Mouse (Mus musculus): ENCODE results near the gene Pcsk5. TPM values are rescaled to one million over a fixed set of nuclear protein-coding genes. Genes with fewer than 3 reads are reported as not detected.
"Not testable (repeated sequence)": the region's sequence is repeated elsewhere in the genome, so short reads cannot be mapped to it uniquely, and the experiment has no call there.

The Pcsk5 gene
- polyA plus RNA-seq, 1 experiment from 2014 or later = 24.0 TPM

DNA sequence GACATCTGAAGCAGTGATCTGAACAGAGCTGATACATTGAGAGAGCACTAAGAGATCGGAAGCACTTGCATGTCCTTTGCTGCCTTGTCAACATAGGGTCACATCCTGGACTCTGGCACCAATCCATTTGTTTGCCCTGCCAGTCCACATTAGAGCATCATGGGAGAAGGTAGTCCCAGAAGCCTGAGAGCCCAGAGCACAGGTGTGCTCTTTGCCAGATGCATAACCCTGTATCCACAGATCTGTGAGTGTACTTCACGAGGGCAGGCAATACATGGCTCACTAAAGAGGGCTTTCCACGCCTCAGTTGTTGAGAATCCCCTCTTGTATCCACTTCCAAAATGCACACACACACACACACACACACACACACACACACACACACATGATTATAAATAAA lies 346.1 kb downstream of the Pcsk5 start:
- Histone ChIP-seq H3K9ac (ENCODE audit: low read length) (no peak overlapping the region), H3K4me1 (replicated peaks; ENCODE audit: control insufficient read depth, insufficient read depth, low read length) (peaks cover 6% of the 10 kb centered on the region; the same call in 1 of the 2 replicates), H3K36me3 (ENCODE audit: control insufficient read depth, insufficient read depth, low read length) (no peaks in the 10 kb centered on the region), H3K27me3 (ENCODE audit: control insufficient read depth, insufficient read depth, low read depth, low read length) (no peaks in the 10 kb centered on the region), H3K4me2 (ENCODE audit: low read depth, low read length) (no peak overlapping the region), H3K4me3 (ENCODE audit: low read length) (no peak overlapping the region), H3K9me3 (ENCODE audit: control insufficient read depth, low read length) (no peaks in the 10 kb centered on the region), H3K27ac (ENCODE audit: low read length) (no peak overlapping the region)
- 85% methylated on average over 3 of the region's 3 CpGs for WGBS
- ATAC-seq (ENCODE audit: low read depth) = no peak

DNA sequence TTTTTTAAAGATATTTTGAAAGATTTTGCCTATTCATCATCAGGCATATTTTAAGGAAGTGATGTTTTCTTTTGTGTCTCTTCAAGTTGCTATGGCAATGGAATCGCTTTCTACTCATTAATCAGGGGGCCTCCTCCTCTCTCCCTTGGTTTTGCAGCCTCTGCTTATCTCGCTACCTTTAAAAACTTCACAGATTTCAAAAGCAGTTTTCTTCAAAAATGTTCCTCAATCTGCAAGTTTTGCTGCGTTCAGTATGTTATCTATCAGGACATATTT lies 347.6 kb downstream of the Pcsk5 start:
- Histone ChIP-seq H3K9me3 (ENCODE audit: control insufficient read depth, low read length) (no peaks in the 10 kb centered on the region), H3K4me1 (replicated peaks; ENCODE audit: control insufficient read depth, insufficient read depth, low read length) (peaks cover 6% of the 10 kb centered on the region; the same call in 1 of the 2 replicates), H3K4me3 (ENCODE audit: low read length) (no peak overlapping the region), H3K4me2 (ENCODE audit: low read depth, low read length) (peak overlapping the region; percentile 37), H3K36me3 (ENCODE audit: control insufficient read depth, insufficient read depth, low read length) (no peaks in the 10 kb centered on the region), H3K9ac (ENCODE audit: low read length) (no peak overlapping the region), H3K27ac (ENCODE audit: low read length) (no peak overlapping the region), H3K27me3 (ENCODE audit: control insufficient read depth, insufficient read depth, low read depth, low read length) (no peaks in the 10 kb centered on the region)
- ATAC-seq (ENCODE audit: low read depth) = no peak; the same call in 1 of the 2 replicates
- 20% methylated on average over 3 of the region's 3 CpGs for WGBS

DNA sequence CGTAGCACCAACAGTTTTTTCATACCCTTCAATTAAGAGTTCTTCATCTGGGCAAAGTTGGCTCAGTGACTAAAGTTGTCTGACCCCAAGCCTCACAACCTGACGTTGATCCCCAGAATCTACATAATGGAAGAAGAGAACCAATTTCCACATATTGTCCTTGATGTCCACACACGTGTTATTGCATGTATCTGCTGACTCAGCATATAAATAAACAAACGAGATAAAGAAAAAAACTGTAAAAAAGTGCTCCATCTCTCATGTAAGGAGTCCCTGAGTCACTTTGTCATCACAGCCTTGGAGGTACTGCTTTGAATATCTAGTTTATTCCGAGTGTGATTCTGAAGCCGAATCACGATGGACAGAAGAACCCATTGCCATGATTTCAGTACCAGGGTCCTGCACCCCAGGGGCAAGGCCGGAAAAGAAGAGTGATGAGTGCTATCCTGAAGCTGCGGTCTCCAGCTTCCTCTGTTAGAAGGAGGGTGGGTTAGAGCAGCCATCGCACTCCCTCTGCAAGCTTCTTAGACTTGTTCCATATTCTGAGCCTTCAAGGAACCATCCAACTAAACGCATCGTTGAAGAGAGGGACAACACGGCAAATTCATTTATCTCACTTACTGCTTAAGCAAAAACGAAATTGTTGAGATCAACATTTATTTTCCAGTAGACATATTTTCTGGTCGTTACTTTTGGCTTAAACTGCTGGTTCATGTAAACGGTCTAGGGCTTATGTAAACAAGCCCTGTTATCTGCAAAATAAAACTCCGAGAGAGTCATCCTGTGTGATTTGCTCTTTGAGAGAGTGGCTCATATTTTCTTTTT lies 348.2 kb downstream of the Pcsk5 start:
- no peak overlapping the region for H3K4me3 ChIP-seq (ENCODE audit: low read length)
- ATAC-seq (ENCODE audit: low read depth) = peak; percentile 79
- H3K4me1 ChIP-seq (replicated peaks; ENCODE audit: control insufficient read depth, insufficient read depth, low read length) = peaks cover 6% of the 10 kb centered on the region; the same call in 1 of the 2 replicates
- H3K27ac ChIP-seq (ENCODE audit: low read length) = no peak overlapping the region
- H3K9me3 ChIP-seq (ENCODE audit: control insufficient read depth, low read length) = no peaks in the 10 kb centered on the region
- H3K4me2 ChIP-seq (ENCODE audit: low read depth, low read length) = peak overlapping the region; percentile 37
- 38% methylated on average over 17 of the region's 17 CpGs for WGBS
- no peaks in the 10 kb centered on the region for H3K27me3 ChIP-seq (ENCODE audit: control insufficient read depth, insufficient read depth, low read depth, low read length)
- H3K36me3 ChIP-seq (ENCODE audit: control insufficient read depth, insufficient read depth, low read length) = no peaks in the 10 kb centered on the region
- H3K9ac ChIP-seq (ENCODE audit: low read length) = no peak overlapping the region

DNA sequence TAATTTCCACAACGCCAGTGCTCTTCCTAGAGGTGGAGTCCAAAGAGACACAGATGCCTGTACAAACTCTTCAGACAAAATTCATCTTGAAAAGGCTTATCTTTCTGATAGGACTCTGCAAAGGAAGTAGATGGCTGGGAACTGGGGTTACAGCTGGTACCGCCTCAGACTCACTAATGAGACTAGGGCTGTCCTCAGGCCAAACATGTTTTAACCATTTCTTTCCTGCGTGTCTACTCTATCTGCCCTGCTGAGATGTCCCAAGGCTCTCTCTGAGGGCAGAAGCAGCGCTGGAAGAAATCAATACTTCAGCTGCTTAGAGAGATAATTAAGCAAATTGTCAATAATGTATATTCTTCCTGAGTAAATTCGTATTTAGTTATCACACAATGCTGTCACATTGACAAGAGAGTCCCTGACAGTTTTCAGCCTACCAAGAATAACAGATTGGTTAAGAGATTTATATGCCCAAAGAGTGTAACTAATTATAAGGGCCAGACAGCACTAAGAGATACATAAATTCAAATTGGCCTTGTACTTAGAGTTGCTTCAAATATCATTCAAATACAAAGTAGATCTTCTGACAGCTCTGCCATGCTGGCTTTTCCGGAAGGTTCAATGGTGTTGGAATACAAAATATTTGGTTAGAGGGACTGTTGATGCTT lies 355.2 kb downstream of the Pcsk5 start:
- WGBS = 54% methylated on average over 6 of the region's 6 CpGs
- no peak overlapping the region for H3K4me2 ChIP-seq (ENCODE audit: low read depth, low read length)
- H3K9me3 ChIP-seq (ENCODE audit: control insufficient read depth, low read length) = no peaks in the 10 kb centered on the region
- no peak overlapping the region for H3K9ac ChIP-seq (ENCODE audit: low read length)
- no peaks in the 10 kb centered on the region for H3K4me1 ChIP-seq (replicated peaks; ENCODE audit: control insufficient read depth, insufficient read depth, low read length)
- no peak for ATAC-seq (ENCODE audit: low read depth)
- H3K36me3 ChIP-seq (ENCODE audit: control insufficient read depth, insufficient read depth, low read length) = no peaks in the 10 kb centered on the region
- H3K4me3 ChIP-seq (ENCODE audit: low read length) = no peak overlapping the region
- H3K27me3 ChIP-seq (ENCODE audit: control insufficient read depth, insufficient read depth, low read depth, low read length) = no peaks in the 10 kb centered on the region
- H3K27ac ChIP-seq (ENCODE audit: low read length) = no peak overlapping the region

DNA sequence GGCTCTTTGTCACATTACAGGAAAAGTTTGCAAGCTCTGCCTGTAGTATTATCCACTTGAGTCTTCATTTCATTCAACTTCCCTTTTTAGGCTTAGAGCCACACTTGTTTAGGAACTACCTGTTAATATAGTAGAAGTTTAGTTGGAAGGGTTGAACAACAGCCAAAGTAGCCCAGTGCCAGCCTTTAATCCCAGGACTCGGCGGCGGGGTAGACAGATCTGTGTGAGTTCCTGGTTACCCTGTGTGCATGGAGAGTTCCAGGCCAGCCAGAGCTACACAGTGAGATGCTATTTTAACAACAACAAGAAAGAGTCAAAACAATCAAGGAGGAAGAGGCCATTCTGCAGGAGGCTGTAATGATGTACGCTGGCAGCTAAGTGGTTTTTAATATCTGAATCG lies 358.0 kb downstream of the Pcsk5 start:
- no peak overlapping the region for H3K9ac ChIP-seq (ENCODE audit: low read length)
- WGBS = 90% methylated on average over 5 of the region's 5 CpGs
- H3K27ac ChIP-seq (ENCODE audit: low read length) = no peak overlapping the region
- no peaks in the 10 kb centered on the region for H3K27me3 ChIP-seq (ENCODE audit: control insufficient read depth, insufficient read depth, low read depth, low read length)
- no peaks in the 10 kb centered on the region for H3K9me3 ChIP-seq (ENCODE audit: control insufficient read depth, low read length)
- H3K4me2 ChIP-seq (ENCODE audit: low read depth, low read length) = no peak overlapping the region
- no peaks in the 10 kb centered on the region for H3K4me1 ChIP-seq (replicated peaks; ENCODE audit: control insufficient read depth, insufficient read depth, low read length)
- H3K36me3 ChIP-seq (ENCODE audit: control insufficient read depth, insufficient read depth, low read length) = no peaks in the 10 kb centered on the region
- H3K4me3 ChIP-seq (ENCODE audit: low read length) = no peak overlapping the region
- no peak for ATAC-seq (ENCODE audit: low read depth)

DNA sequence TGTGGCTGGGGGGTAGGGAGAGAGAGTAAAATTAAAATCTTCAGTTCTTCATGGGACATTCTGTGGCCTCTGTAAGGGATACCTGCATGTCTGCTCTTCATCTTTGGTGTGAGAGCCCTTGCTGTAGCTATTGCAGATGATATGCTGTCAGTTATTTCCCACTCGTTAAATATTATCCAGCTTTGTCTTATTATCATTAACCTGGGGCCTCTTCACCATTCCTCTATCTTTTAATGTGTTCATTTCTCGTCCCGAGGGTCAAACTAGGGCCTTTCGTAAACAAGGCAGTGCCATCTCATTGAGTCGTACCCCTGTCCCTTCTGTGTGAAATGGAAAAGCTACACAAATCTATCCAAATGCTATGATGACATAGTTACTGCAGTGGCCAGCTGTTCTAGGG lies 361.4 kb downstream of the Pcsk5 start:
- Histone ChIP-seq H3K36me3 (ENCODE audit: control insufficient read depth, insufficient read depth, low read length) (no peaks in the 10 kb centered on the region), H3K4me3 (ENCODE audit: low read length) (no peak overlapping the region), H3K9ac (ENCODE audit: low read length) (no peak overlapping the region), H3K4me2 (ENCODE audit: low read depth, low read length) (no peak overlapping the region), H3K27me3 (ENCODE audit: control insufficient read depth, insufficient read depth, low read depth, low read length) (no peaks in the 10 kb centered on the region), H3K27ac (ENCODE audit: low read length) (no peak overlapping the region), H3K4me1 (replicated peaks; ENCODE audit: control insufficient read depth, insufficient read depth, low read length) (no peaks in the 10 kb centered on the region), H3K9me3 (ENCODE audit: control insufficient read depth, low read length) (no peaks in the 10 kb centered on the region)
- 80% methylated on average over 5 of the region's 5 CpGs for WGBS
- ATAC-seq (ENCODE audit: low read depth) = no peak

DNA sequence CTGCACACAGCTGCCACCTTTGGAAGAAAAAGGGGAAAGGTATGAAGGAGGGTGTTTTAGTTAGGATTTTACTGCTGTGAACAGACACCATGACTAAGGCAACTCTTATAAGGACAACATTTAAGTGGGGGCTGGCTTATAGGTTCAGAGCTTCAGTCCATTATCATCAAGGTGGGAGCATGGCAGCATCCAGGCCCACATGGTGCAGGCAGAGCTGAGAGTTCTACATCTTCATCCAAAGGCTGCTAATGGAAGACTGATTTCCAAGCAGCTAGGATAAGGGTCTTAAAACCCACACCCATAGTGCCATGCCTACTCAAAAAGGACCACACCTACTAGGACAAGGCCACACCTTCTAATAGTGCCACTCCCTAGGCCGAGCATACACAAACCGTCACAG lies 364.3 kb downstream of the Pcsk5 start:
- not testable (repeated sequence) for H3K4me1 ChIP-seq (replicated peaks; ENCODE audit: control insufficient read depth, insufficient read depth, low read length); ATAC-seq (ENCODE audit: low read depth); H3K9ac ChIP-seq (ENCODE audit: low read length); H3K27me3 ChIP-seq (ENCODE audit: control insufficient read depth, insufficient read depth, low read depth, low read length); H3K9me3 ChIP-seq (ENCODE audit: control insufficient read depth, low read length); H3K4me2 ChIP-seq (ENCODE audit: low read depth, low read length); H3K27ac ChIP-seq (ENCODE audit: low read length); H3K36me3 ChIP-seq (ENCODE audit: control insufficient read depth, insufficient read depth, low read length); H3K4me3 ChIP-seq (ENCODE audit: low read length)
- WGBS = 93% methylated on average over 2 of the region's 2 CpGs

DNA sequence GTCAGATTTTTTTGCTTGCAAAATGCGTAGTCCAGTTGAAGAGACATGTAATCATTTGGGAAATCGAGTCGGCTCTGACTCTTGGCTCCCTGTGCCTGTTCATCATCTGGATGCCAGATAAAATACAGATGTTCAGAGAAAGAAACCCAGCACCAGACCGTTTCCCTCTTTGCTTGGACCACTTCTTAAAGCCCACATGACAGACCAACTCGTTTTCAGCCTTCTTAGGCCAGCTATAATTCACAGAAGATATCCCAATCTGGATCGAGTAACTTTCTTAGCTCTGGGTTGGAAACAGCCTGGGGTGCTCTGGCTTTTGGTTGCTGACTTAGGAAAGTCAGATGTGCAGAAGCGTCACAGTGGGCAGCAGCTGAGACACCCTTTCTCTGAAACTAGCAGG lies 365.6 kb downstream of the Pcsk5 start:
- H3K4me3 ChIP-seq (ENCODE audit: low read length) = no peak overlapping the region
- H3K9me3 ChIP-seq (ENCODE audit: control insufficient read depth, low read length) = no peaks in the 10 kb centered on the region
- ATAC-seq (ENCODE audit: low read depth) = no peak
- no peaks in the 10 kb centered on the region for H3K4me1 ChIP-seq (replicated peaks; ENCODE audit: control insufficient read depth, insufficient read depth, low read length)
- H3K9ac ChIP-seq (ENCODE audit: low read length) = no peak overlapping the region
- WGBS = 68% methylated on average over 7 of the region's 7 CpGs
- H3K27me3 ChIP-seq (ENCODE audit: control insufficient read depth, insufficient read depth, low read depth, low read length) = no peaks in the 10 kb centered on the region
- H3K4me2 ChIP-seq (ENCODE audit: low read depth, low read length) = no peak overlapping the region
- no peak overlapping the region for H3K27ac ChIP-seq (ENCODE audit: low read length)
- H3K36me3 ChIP-seq (ENCODE audit: control insufficient read depth, insufficient read depth, low read length) = no peaks in the 10 kb centered on the region

DNA sequence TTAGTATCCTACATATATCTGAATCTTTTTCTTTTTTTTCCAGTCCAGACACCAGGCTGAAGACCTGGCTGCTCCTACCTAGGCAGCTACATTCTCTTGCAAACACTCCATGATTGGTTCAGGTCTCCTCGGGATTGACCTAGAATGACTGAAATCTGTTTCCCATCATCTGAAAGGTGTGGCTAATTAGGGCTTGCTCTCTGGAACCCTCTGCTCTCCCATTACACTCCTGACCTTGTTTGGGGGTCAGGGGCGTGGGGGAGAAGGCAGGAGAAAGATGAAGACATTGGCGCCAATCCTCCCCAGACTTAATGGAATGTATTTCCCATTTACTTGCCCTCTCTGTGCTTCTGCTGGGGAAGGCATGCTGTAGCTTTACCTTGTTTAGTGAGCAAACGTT lies 366.2 kb downstream of the Pcsk5 start:
- Histone ChIP-seq H3K4me2 (ENCODE audit: low read depth, low read length) (no peak overlapping the region), H3K4me1 (replicated peaks; ENCODE audit: control insufficient read depth, insufficient read depth, low read length) (no peaks in the 10 kb centered on the region), H3K9me3 (ENCODE audit: control insufficient read depth, low read length) (no peaks in the 10 kb centered on the region), H3K36me3 (ENCODE audit: control insufficient read depth, insufficient read depth, low read length) (no peaks in the 10 kb centered on the region), H3K27ac (ENCODE audit: low read length) (no peak overlapping the region), H3K4me3 (ENCODE audit: low read length) (no peak overlapping the region), H3K9ac (ENCODE audit: low read length) (no peak overlapping the region), H3K27me3 (ENCODE audit: control insufficient read depth, insufficient read depth, low read depth, low read length) (no peaks in the 10 kb centered on the region)
- 65% methylated on average over 4 of the region's 4 CpGs for WGBS
- no peak for ATAC-seq (ENCODE audit: low read depth)
